Mouse (Mus musculus) urinary bladder, postnatal 25 days (tissue): ENCODE results near the gene Olfr1495.
"Not testable (repeated sequence)": the region's sequence is repeated elsewhere in the genome, so short reads cannot be mapped to it uniquely, and the experiment has no call there.

Source experiments
- DNase-seq: peaks from one replicate; pipeline ENCODE4 v3.0.0; 2022; ENCODE audit warnings: low spot score

Olfr1495 gene

GRCm38 (mm10) chr19:13764306-13764705 is at the start of gene Olfr1495:
TSS of gene Olfr1495 (plus strand) at chr19:13764606.
- no peak for DNase-seq

- DNase-seq, result no peak
These were observed 41.4 kb upstream of the Olfr1495 start, which contains the start of gene Olfr1493-ps1 for GRCm38 (mm10) chr19:13722978-13723377. TSS of gene Olfr1493-ps1 (plus strand) at chr19:13723278.

GRCm38 (mm10) chr19:13739428-13739827 is 25.0 kb upstream of the Olfr1495 start, which contains the start of gene Olfr1494:
TSS of gene Olfr1494 (plus strand) at chr19:13739728.
- no peak for DNase-seq

GRCm38 (mm10) chr19:13749366-13749765 is 15.0 kb upstream of the Olfr1495 start:
- DNase-seq, result no peak

- DNase-seq, result no peak
These were observed 4.3 kb downstream of the Olfr1495 start for GRCm38 (mm10) chr19:13768565-13769276.

DNA sequence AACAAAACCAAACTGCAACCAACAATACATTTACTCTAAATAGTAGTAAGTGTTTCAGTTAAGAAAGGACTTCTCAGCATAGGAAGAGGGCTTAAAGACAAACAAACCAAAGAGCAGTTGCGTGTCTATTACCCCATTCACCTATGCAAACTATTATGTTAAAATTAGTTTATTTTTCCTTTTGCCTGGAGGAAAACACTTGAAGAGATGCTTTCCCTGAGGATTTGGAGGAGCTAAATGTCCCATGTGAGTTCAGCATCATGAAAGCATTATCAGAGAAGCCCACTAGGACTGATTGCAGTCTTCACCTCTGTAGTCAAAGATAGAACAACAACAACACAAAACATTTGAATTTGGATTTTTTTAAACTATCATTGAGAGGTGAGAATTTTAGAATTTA is 13.2 kb downstream of the Olfr1495 start, which contains the start of gene Olfr1496:
Olfr1496 (plus strand) TSS at position 301 of the 400 bp plus-strand sequence.
- DNase-seq, result no peak

DNA sequence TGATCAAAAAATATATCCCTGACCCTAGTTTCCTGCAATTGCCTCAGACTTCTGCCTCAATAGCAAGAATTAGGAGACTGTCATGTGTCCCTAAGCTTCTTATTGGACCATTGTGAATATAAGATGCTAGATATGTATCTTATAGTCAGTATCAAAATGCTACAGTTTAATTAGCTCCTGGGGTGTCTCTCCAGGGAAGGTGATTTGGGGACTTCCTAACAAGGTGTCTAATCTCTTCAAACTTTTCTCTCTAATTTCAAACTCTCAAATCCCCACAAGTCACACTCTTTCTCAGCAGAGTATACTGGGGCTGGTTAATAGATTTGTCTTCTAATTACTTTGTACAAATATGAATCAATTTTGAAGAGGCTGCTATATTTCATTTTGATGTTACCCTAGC is 33.7 kb downstream of the Olfr1495 start, which contains the start of gene Olfr1497:
Olfr1497 (minus strand) TSS at position 101 of the 400 bp plus-strand sequence.
- DNase-seq, result no peak

GRCm38 (mm10) chr19:13805486-13805885 is 41.1 kb downstream of the Olfr1495 start:
- DNase-seq, result not testable (repeated sequence)

DNA sequence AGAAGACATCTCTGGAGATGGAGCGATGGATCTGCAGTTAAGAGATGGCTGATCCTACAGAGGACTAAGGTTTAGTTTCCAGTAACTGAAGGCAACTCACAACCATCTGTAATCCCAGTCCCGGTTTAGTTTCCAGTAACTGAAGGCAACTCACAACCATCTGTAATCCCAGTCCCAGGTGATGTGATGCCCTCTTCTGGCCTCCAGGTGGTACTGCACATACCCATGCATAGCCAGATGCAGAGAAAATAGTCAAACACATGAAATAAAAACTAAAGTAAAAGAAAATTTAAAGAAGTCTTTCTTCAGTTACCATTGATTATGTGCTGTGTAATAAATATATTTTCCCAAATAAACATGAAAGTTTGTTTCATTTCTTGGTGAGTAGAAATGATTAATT is 48.4 kb downstream of the Olfr1495 start:
- DNase-seq, result no peak

DNA sequence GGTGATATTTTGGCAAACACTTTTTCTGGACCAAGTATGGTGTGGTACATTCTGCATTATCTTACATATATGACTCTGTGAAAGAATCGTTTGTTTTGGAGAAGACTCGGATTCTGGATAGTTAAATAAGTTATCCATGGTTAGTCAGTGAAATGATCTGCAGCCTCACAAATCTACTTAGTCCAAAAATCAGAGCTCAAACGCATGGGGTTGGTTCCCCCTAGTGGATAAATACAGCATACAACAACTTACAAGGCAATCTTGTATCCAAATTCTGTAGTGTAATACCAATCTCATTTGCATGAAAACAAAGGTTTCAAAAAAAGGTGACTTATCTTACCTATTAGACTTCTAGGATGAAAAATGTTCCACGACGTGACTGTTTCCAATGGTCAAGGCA is 54.4 kb downstream of the Olfr1495 start:
- no peak for DNase-seq

GRCm38 (mm10) chr19:13819347-13819746 is 54.9 kb downstream of the Olfr1495 start, which contains the start of gene Olfr1499:
TSS of gene Olfr1499 (minus strand) at chr19:13819447.
- DNase-seq, result no peak
